Mouse (Mus musculus): ENCODE measurements at regions not wholly inside any gene's neighbourhood (a gene's known extent, or its start where the extent isn't known, plus 50 kb on each side); places are given as distances from the start of the nearest gene placed in this dataset.

DNA sequence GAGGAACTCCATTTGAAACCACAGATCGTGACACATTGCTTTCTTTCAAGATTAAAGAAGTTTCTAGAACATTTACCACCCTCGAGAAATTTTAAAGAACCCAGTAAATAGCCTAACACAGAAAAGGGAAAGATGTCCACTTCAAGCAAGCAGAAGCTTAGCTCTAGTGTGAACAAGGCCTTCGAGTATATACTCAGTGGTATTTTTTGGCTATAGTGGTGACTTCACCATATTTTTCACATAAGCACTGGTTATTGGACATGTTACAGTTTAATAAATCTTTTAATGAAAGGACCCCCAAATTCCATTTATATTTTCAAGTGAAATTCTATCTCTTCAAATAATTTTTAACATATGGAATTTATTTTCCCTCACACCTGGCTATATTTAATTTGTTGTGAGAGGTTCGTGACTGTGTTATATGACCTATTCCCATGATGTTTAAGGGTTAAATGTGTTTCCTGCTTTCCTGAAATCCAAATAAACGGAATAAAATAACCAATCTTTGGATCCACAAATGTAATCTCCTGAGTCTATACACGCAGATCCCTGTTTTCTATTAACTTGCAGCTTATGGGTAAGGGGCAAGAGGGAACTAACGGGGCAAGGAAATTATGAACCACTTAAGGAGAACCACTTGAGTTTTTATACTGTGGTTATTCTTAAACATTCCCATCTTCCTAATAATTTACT is 60.6 kb upstream of the Tas2r134 start:
- no peaks in the 10 kb centered on the region for H3K27me3 ChIP-seq (ENCODE audit: control insufficient read depth, insufficient read depth, low read length)
- DNase-seq (ENCODE audit: low spot score): peak; percentile 39
- 28% methylated on average over 7 of the region's 7 CpGs for WGBS

DNA sequence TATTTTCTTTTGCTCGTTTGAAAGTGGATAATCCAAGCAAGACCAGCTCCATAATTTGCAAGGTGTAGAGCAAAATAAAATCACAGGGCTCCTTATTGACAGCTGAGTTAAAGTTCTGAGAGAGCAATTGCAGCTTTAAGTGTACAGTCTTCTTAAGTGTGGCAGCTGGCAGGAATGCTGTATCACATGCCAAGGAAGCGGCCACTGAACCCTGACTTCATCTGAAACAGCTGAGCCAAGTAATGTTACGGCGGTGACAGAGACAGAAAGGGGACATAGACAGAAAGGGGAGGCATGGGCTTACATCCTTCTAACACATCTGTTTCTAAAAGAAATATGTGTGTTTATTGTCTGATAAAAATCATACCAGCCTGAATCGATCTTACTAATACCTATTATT is 63.4 kb upstream of the Tas2r134 start:
- TF ChIP-seq POLR2A (IDR thresholded peaks at IDR 0.05; ENCODE audit: borderline replicate concordance, extremely low read depth, insufficient read depth, insufficient read length): no peak
- Histone ChIP-seq H3K4me3 (replicated peaks; ENCODE audit: low read length) (no peak overlapping the region), H3K9ac (ENCODE audit: low read depth, low read length, severe bottlenecking) (no peak overlapping the region), H3K4me1 (ENCODE audit: control insufficient read depth, insufficient read depth, low read length) (peaks cover 20% of the 10 kb centered on the region), H3K27me3 (ENCODE audit: control insufficient read depth, insufficient read depth, low read length) (no peaks in the 10 kb centered on the region), H3K4me2 (replicated peaks; ENCODE audit: low read depth, low read length, severe bottlenecking) (no peak overlapping the region), H3K36me3 (ENCODE audit: control insufficient read depth, insufficient read depth, low read length) (no peaks in the 10 kb centered on the region), H3K27ac (replicated peaks; ENCODE audit: low read depth, low read length) (no peak overlapping the region), H3K9me3 (ENCODE audit: control insufficient read depth, low read length) (no peaks in the 10 kb centered on the region)
- 54% methylated on average over 5 of the region's 5 CpGs for WGBS
- ATAC-seq (ENCODE audit: low FRiP score, low read depth): no peak
- no peak for DNase-seq (ENCODE audit: low spot score)

More for the DNA sequence above, 60.6 kb upstream of the Tas2r134 start:
- TF ChIP-seq POLR2A (IDR thresholded peaks at IDR 0.05; ENCODE audit: borderline replicate concordance, extremely low read depth, insufficient read depth, insufficient read length): no peak
- peak; percentile 84 for ATAC-seq (ENCODE audit: low FRiP score, low read depth)
- H3K27ac ChIP-seq (replicated peaks; ENCODE audit: low read depth, low read length): no peak overlapping the region
- peaks cover 20% of the 10 kb centered on the region for H3K4me1 ChIP-seq (ENCODE audit: control insufficient read depth, insufficient read depth, low read length)
- H3K9me3 ChIP-seq (ENCODE audit: control insufficient read depth, low read length): no peaks in the 10 kb centered on the region
- no peaks in the 10 kb centered on the region for H3K36me3 ChIP-seq (ENCODE audit: control insufficient read depth, insufficient read depth, low read length)
- H3K9ac ChIP-seq (ENCODE audit: low read depth, low read length, severe bottlenecking): no peak overlapping the region
- no peak overlapping the region for H3K4me3 ChIP-seq (replicated peaks; ENCODE audit: low read length)
- H3K4me2 ChIP-seq (replicated peaks; ENCODE audit: low read depth, low read length, severe bottlenecking): no peak overlapping the region

DNA sequence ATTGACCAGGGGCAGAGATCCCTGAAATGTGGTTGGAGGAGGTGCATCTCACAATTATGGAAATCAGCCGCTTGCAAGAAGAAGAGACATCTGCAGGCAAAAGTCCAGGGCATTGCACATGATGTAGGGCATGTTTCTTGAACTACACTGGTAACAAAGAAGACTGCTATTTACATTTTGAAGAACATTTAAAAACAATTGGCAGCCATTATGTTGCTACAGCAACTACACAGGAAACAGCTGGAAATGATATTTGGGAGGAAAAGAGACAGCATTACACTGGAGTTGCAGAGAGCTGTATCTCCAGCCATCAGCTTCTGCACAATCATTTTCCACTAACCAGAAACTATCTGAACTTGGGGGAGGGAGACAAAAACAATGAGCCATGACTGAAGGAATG is 64.1 kb upstream of the Tas2r134 start:
- peak; percentile 45 for DNase-seq (ENCODE audit: low spot score)
- no peak for ATAC-seq (ENCODE audit: low FRiP score, low read depth)

GRCm38 (mm10) chr2:51550863-51551262 is 76.4 kb upstream of the Tas2r134 start:
- Histone ChIP-seq H3K9me3 (ENCODE audit: control insufficient read depth, low read length) (no peaks in the 10 kb centered on the region), H3K36me3 (ENCODE audit: control insufficient read depth, insufficient read depth, low read length) (no peaks in the 10 kb centered on the region), H3K4me1 (ENCODE audit: control insufficient read depth, insufficient read depth, low read length) (peaks cover 8% of the 10 kb centered on the region; the same call in 1 of the 2 replicates), H3K9ac (ENCODE audit: low read depth, low read length, severe bottlenecking) (no peak overlapping the region), H3K4me3 (replicated peaks; ENCODE audit: low read length) (no peak overlapping the region), H3K4me2 (replicated peaks; ENCODE audit: low read depth, low read length, severe bottlenecking) (no peak overlapping the region), H3K27me3 (ENCODE audit: control insufficient read depth, insufficient read depth, low read length) (no peaks in the 10 kb centered on the region), H3K27ac (replicated peaks; ENCODE audit: low read depth, low read length) (no peak overlapping the region)
- DNase-seq (ENCODE audit: low spot score) (no peak), ATAC-seq (ENCODE audit: low FRiP score, low read depth) (no peak)
- no peak for TF ChIP-seq POLR2A (IDR thresholded peaks at IDR 0.05; ENCODE audit: borderline replicate concordance, extremely low read depth, insufficient read depth, insufficient read length)
- 24% methylated on average over 7 of the region's 7 CpGs for WGBS

More for the DNA sequence above, 64.1 kb upstream of the Tas2r134 start:
- H3K4me1 ChIP-seq (ENCODE audit: control insufficient read depth, insufficient read depth, low read length): peaks cover 20% of the 10 kb centered on the region
- no peak overlapping the region for H3K4me3 ChIP-seq (replicated peaks; ENCODE audit: low read length)
- H3K27me3 ChIP-seq (ENCODE audit: control insufficient read depth, insufficient read depth, low read length): no peaks in the 10 kb centered on the region
- 76% methylated on average over 1 of the region's 1 CpGs for WGBS
- no peak overlapping the region for H3K9ac ChIP-seq (ENCODE audit: low read depth, low read length, severe bottlenecking)
- TF ChIP-seq POLR2A (IDR thresholded peaks at IDR 0.05; ENCODE audit: borderline replicate concordance, extremely low read depth, insufficient read depth, insufficient read length): no peak
- H3K27ac ChIP-seq (replicated peaks; ENCODE audit: low read depth, low read length): 0 out of 2 replicates have a peak overlapping the region, but pooled peaks have one; percentile 10
- no peak overlapping the region for H3K4me2 ChIP-seq (replicated peaks; ENCODE audit: low read depth, low read length, severe bottlenecking)
- H3K36me3 ChIP-seq (ENCODE audit: control insufficient read depth, insufficient read depth, low read length): no peaks in the 10 kb centered on the region
- no peaks in the 10 kb centered on the region for H3K9me3 ChIP-seq (ENCODE audit: control insufficient read depth, low read length)

GRCm38 (mm10) chr2:51549125-51549524 is 78.2 kb upstream of the Tas2r134 start:
- H3K4me3 ChIP-seq (replicated peaks; ENCODE audit: low read length): no peak overlapping the region
- peaks cover 2% of the 10 kb centered on the region; the same call in 1 of the 2 replicates for H3K4me1 ChIP-seq (ENCODE audit: control insufficient read depth, insufficient read depth, low read length)
- H3K9me3 ChIP-seq (ENCODE audit: control insufficient read depth, low read length): no peaks in the 10 kb centered on the region
- no peaks in the 10 kb centered on the region for H3K36me3 ChIP-seq (ENCODE audit: control insufficient read depth, insufficient read depth, low read length)
- H3K9ac ChIP-seq (ENCODE audit: low read depth, low read length, severe bottlenecking): no peak overlapping the region
- H3K27ac ChIP-seq (replicated peaks; ENCODE audit: low read depth, low read length): no peak overlapping the region
- H3K4me2 ChIP-seq (replicated peaks; ENCODE audit: low read depth, low read length, severe bottlenecking): no peak overlapping the region
- no peaks in the 10 kb centered on the region for H3K27me3 ChIP-seq (ENCODE audit: control insufficient read depth, insufficient read depth, low read length)
- ATAC-seq (ENCODE audit: low FRiP score, low read depth) (no peak), DNase-seq (ENCODE audit: low spot score) (no peak)
- 88% methylated on average over 5 of the region's 5 CpGs for WGBS
- no peak for TF ChIP-seq POLR2A (IDR thresholded peaks at IDR 0.05; ENCODE audit: borderline replicate concordance, extremely low read depth, insufficient read depth, insufficient read length)

All from limb, embryonic 14.5 days (tissue).